Mouse (Mus musculus): ENCODE measurements around the gene Sun2. TPM values are rescaled to one million over a fixed set of nuclear protein-coding genes. Genes with fewer than 3 reads are reported as not detected.

Sun2 gene
- polyA plus RNA-seq, 1 experiment from 2014 or later = 6.1 TPM

GRCm38 (mm10) chr15:79720796-79721195 lies 21.5 kb downstream of the Sun2 start:
- Histone ChIP-seq H3K27ac (no peak overlapping the region), H3K9ac (replicated peaks) (no peak overlapping the region), H3K27me3 (no peaks in the 10 kb centered on the region), H3K4me3 (replicated peaks) (no peak overlapping the region), H3K4me1 (replicated peaks) (peaks cover 6% of the 10 kb centered on the region), H3K36me3 (peaks cover 81% of the 10 kb centered on the region), H3K4me2 (no peak overlapping the region), H3K9me3 (no peaks in the 10 kb centered on the region)
- 91% methylated on average over 4 of the region's 4 CpGs for WGBS
- no peak for ATAC-seq (ENCODE audit: insufficient number of reproducible peaks, insufficient read depth, low FRiP score, low TSS enrichment, low read depth)

GRCm38 (mm10) chr15:79720267-79720666 lies 22.1 kb downstream of the Sun2 start:
- H3K27me3 ChIP-seq = no peaks in the 10 kb centered on the region
- no peak overlapping the region for H3K27ac ChIP-seq
- peaks cover 81% of the 10 kb centered on the region for H3K36me3 ChIP-seq
- H3K4me1 ChIP-seq (replicated peaks) = peaks cover 6% of the 10 kb centered on the region
- no peak overlapping the region for H3K4me3 ChIP-seq (replicated peaks)
- H3K4me2 ChIP-seq = no peak overlapping the region
- WGBS = 89% methylated on average over 8 of the region's 8 CpGs
- H3K9me3 ChIP-seq = no peaks in the 10 kb centered on the region
- H3K9ac ChIP-seq (replicated peaks) = no peak overlapping the region
- ATAC-seq (ENCODE audit: insufficient number of reproducible peaks, insufficient read depth, low FRiP score, low TSS enrichment, low read depth) = no peak

DNA sequence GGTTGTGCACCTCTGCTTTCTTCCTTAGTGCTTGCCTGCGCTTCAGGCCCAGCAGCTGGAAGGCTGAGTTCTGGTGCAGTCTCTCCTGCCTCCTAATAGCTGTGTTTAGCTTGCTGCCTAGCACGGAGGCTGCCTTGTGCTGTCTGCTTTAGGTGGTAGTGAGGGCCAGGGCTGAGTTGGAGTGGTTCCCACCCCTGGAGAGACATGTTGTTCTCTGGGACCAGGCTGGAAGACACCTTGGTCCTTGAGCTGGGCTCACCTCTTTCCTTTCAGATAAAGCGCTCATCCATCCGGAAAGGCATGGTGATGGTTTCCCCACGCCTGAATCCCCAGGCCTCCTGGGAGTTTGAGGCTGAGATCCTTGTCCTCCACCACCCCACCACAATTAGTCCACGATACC lies 25.6 kb downstream of the Sun2 start:
- no peak overlapping the region for H3K4me3 ChIP-seq (replicated peaks)
- no peak for ATAC-seq (ENCODE audit: insufficient number of reproducible peaks, insufficient read depth, low FRiP score, low TSS enrichment, low read depth)
- WGBS = 96% methylated on average over 6 of the region's 6 CpGs

DNA sequence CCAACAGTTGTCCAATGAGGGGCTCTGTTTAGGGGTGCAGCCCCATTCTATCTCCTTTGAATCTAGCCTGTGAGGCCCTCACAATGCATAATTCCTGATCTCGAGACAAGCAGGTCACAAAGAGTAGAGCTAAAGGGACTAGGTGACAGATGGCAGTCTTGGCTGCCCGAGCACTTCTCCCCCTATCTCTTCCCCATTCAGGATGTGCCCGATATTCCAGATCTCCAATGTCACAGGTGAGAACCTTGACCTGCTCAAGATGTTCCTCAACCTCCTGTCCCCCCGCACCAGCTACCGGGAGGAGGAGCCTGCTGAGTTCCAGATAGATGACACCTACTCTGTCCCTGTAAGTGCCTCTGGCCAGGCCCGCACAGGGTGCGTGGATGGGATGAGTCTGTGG lies 26.7 kb downstream of the Sun2 start:
- ATAC-seq (ENCODE audit: insufficient number of reproducible peaks, insufficient read depth, low FRiP score, low TSS enrichment, low read depth) = no peak
- Histone ChIP-seq H3K9me3 (no peaks in the 10 kb centered on the region), H3K4me3 (replicated peaks) (no peak overlapping the region), H3K9ac (replicated peaks) (no peak overlapping the region), H3K4me1 (replicated peaks) (peaks cover under 1% of the 10 kb centered on the region), H3K4me2 (no peak overlapping the region), H3K27me3 (no peaks in the 10 kb centered on the region), H3K27ac (no peak overlapping the region), H3K36me3 (peaks cover 100% of the 10 kb centered on the region)
- WGBS = 93% methylated on average over 7 of the region's 7 CpGs

More for the DNA sequence above, 25.6 kb downstream of the Sun2 start:
- no peak overlapping the region for H3K4me2 ChIP-seq
- no peaks in the 10 kb centered on the region for H3K27me3 ChIP-seq
- H3K9ac ChIP-seq (replicated peaks) = no peak overlapping the region
- H3K27ac ChIP-seq = no peak overlapping the region
- H3K4me1 ChIP-seq (replicated peaks) = peaks cover 6% of the 10 kb centered on the region
- H3K36me3 ChIP-seq = peaks cover 99% of the 10 kb centered on the region
- H3K9me3 ChIP-seq = no peaks in the 10 kb centered on the region

- Histone ChIP-seq H3K4me2 (no peak overlapping the region), H3K36me3 (peaks cover 69% of the 10 kb centered on the region), H3K27me3 (no peaks in the 10 kb centered on the region), H3K4me3 (replicated peaks) (no peak overlapping the region), H3K4me1 (replicated peaks) (no peaks in the 10 kb centered on the region), H3K9me3 (no peaks in the 10 kb centered on the region), H3K9ac (replicated peaks) (no peak overlapping the region), H3K27ac (no peak overlapping the region)
- ATAC-seq (ENCODE audit: insufficient number of reproducible peaks, insufficient read depth, low FRiP score, low TSS enrichment, low read depth) = no peak
- WGBS = 91% methylated on average over 5 of the region's 5 CpGs
Measured at GRCm38 (mm10) chr15:79708229-79708822, 34.0 kb downstream of the Sun2 start.

- 92% methylated on average over 17 of the region's 17 CpGs for WGBS
- Histone ChIP-seq H3K27ac (no peak overlapping the region), H3K36me3 (peaks cover 53% of the 10 kb centered on the region), H3K4me2 (no peak overlapping the region), H3K9ac (replicated peaks) (no peak overlapping the region), H3K27me3 (no peaks in the 10 kb centered on the region), H3K4me1 (replicated peaks) (no peaks in the 10 kb centered on the region), H3K9me3 (no peaks in the 10 kb centered on the region), H3K4me3 (replicated peaks) (no peak overlapping the region)
- no peak for ATAC-seq (ENCODE audit: insufficient number of reproducible peaks, insufficient read depth, low FRiP score, low TSS enrichment, low read depth)
Measured at GRCm38 (mm10) chr15:79706603-79707214, 35.6 kb downstream of the Sun2 start.

- ATAC-seq (ENCODE audit: insufficient number of reproducible peaks, insufficient read depth, low FRiP score, low TSS enrichment, low read depth) = no peak
- peaks cover 2% of the 10 kb centered on the region for H3K4me1 ChIP-seq (replicated peaks)
- no peaks in the 10 kb centered on the region for H3K9me3 ChIP-seq
- no peak overlapping the region for H3K9ac ChIP-seq (replicated peaks)
- H3K27me3 ChIP-seq = no peaks in the 10 kb centered on the region
- no peak overlapping the region for H3K4me3 ChIP-seq (replicated peaks)
- peaks cover 38% of the 10 kb centered on the region for H3K36me3 ChIP-seq
- no peak overlapping the region for H3K4me2 ChIP-seq
- H3K27ac ChIP-seq = no peak overlapping the region
- 73% methylated on average over 9 of the region's 9 CpGs for WGBS
Measured at GRCm38 (mm10) chr15:79697558-79698187, 44.7 kb downstream of the Sun2 start.

- no peak for ATAC-seq (ENCODE audit: insufficient number of reproducible peaks, insufficient read depth, low FRiP score, low TSS enrichment, low read depth)
- Histone ChIP-seq H3K9ac (replicated peaks) (no peak overlapping the region), H3K27me3 (no peaks in the 10 kb centered on the region), H3K4me2 (no peak overlapping the region), H3K36me3 (peaks cover 38% of the 10 kb centered on the region), H3K4me3 (replicated peaks) (no peak overlapping the region), H3K27ac (no peak overlapping the region), H3K4me1 (replicated peaks) (peaks cover 8% of the 10 kb centered on the region), H3K9me3 (no peaks in the 10 kb centered on the region)
- WGBS = 84% methylated on average over 6 of the region's 6 CpGs
Measured at GRCm38 (mm10) chr15:79697011-79697410, 45.3 kb downstream of the Sun2 start.

DNA sequence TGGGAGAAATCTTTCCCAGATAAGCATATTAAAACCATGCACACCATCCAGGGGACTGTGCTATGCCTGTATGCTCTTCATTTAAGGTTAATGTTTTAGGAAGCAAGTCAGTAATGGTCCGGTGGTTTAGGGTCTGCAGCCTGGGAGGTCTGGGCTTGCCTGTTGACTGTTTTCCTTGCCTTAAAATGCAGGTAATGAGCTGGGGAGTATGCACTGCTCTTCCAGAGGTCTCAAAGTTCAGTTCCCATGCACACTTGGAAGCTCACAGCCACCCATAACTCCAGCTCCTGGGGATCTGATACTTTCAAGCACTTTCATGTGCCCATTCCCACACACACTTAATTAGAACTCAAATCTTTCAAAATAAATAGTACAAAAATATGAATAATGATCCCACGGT lies 45.8 kb downstream of the Sun2 start:
- no peak overlapping the region for H3K9ac ChIP-seq (replicated peaks)
- H3K27me3 ChIP-seq = no peaks in the 10 kb centered on the region
- no peak overlapping the region for H3K4me2 ChIP-seq
- peaks cover 38% of the 10 kb centered on the region for H3K36me3 ChIP-seq
- no peak overlapping the region for H3K27ac ChIP-seq
- no peaks in the 10 kb centered on the region for H3K9me3 ChIP-seq
- H3K4me3 ChIP-seq (replicated peaks) = no peak overlapping the region
- peaks cover 13% of the 10 kb centered on the region for H3K4me1 ChIP-seq (replicated peaks)
- ATAC-seq (ENCODE audit: insufficient number of reproducible peaks, insufficient read depth, low FRiP score, low TSS enrichment, low read depth) = no peak
- 84% methylated on average over 2 of the region's 2 CpGs for WGBS

DNA sequence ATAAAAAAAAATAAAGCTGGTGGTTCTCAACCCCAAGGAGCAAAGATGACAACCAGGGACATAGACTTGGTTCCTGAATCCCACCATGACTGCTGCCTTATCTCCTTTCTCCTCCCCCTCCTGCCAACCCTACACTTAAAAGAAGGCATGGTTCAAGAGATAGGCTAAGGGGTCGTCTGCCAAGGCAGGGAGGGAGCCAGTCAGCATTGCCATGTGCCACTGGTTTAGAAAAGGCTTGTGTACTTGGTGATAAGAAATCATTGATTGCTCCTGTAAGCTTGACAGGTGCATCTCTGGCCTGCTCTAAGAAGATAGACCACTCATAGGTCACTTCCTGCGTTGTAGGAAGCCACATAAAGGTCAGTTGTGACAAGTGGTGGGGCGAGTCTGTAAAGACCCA lies 46.8 kb downstream of the Sun2 start:
- Histone ChIP-seq H3K9ac (replicated peaks) (no peak overlapping the region), H3K27me3 (no peaks in the 10 kb centered on the region), H3K4me3 (replicated peaks) (no peak overlapping the region), H3K4me1 (replicated peaks) (peaks cover 14% of the 10 kb centered on the region), H3K9me3 (no peaks in the 10 kb centered on the region), H3K27ac (no peak overlapping the region), H3K4me2 (no peak overlapping the region), H3K36me3 (peaks cover 38% of the 10 kb centered on the region)
- ATAC-seq (ENCODE audit: insufficient number of reproducible peaks, insufficient read depth, low FRiP score, low TSS enrichment, low read depth) = no peak
- WGBS = 75% methylated on average over 3 of the region's 3 CpGs

DNA sequence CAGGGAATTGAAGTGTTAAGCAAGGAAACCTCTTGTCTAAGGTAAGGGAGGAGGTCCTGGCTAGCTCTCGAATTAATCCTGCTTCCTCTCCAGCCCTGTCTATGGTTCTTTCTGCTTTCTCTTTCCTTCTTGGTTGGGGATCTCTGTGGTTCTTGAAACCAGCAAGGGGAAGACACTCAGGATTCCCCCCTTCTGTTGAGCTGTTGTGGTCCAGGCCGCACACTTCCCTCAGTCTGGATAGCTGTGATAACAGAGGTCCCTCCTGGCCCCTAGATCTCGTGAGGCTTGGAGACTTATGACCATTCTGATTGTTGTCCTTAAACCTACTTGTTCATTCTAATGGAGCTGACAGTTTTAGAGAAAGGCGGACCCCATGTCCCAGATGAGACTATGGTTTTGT lies 47.8 kb downstream of the Sun2 start:
- H3K4me2 ChIP-seq = no peak overlapping the region
- no peak for ATAC-seq (ENCODE audit: insufficient number of reproducible peaks, insufficient read depth, low FRiP score, low TSS enrichment, low read depth)
- no peak overlapping the region for H3K9ac ChIP-seq (replicated peaks)
- H3K27ac ChIP-seq = no peak overlapping the region
- peaks cover 17% of the 10 kb centered on the region for H3K4me1 ChIP-seq (replicated peaks)
- H3K27me3 ChIP-seq = no peaks in the 10 kb centered on the region
- H3K9me3 ChIP-seq = no peaks in the 10 kb centered on the region
- no peak overlapping the region for H3K4me3 ChIP-seq (replicated peaks)
- WGBS = 88% methylated on average over 4 of the region's 4 CpGs
- peaks cover 37% of the 10 kb centered on the region for H3K36me3 ChIP-seq
